Mouse (Mus musculus) thymus, postnatal 25 days (tissue): ENCODE measurements at regions not wholly inside any gene's neighbourhood (a gene's known extent, or its start where the extent isn't known, plus 50 kb on each side); places are given as distances from the start of the nearest gene placed in this dataset.

Source experiments
- DNase-seq: peaks from one replicate; pipeline ENCODE4 v3.0.0; 2022

DNA sequence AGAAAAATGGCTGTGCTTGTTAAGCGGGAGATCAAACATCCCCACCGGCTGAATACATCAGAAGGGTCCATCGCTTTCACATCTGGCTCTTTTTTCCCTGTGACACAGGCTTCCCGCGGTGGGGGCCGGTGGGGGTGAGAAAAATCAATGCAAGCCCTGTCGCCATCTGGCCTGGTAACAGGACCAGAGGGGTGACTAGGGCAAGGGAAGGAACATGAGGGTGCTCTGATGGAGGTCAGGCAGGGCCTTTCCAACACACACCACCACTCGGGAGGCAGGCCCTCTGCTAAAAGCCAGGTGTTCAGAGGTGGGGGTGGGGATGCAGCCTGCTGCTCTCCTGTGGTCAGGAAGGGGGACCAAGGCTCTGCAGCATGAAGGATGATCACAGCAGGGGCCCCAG, 107.5 kb upstream of the Syt13 start:
- peak; percentile 6 for DNase-seq

- no peak for DNase-seq
Observed at GRCm38 (mm10) chr2:92808121-92808520, 106.8 kb upstream of the Syt13 start.

DNA sequence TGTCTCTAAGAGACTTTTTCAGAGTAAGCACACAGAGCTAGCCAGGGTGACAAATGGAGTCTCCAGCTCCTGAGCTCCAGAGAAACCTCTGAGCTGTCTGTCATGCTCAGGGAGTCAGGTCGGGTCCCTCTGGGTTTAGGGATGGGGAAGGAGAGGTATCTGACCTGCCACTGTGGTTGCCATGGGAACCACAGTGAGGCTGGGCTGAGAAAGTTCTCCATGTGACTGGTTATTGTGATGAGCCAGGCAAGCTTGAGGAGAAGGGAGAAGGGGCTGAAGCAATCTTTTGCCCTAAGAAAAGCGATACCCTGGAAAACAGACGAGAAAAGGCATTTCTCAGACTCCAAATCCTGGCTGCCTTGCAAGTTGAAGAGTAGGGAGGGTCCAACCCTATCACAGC, 105.7 kb upstream of the Syt13 start:
- no peak for DNase-seq

GRCm38 (mm10) chr2:92809681-92810323, 105.1 kb upstream of the Syt13 start:
- DNase-seq, result no peak

- DNase-seq, result peak; percentile 28
Observed at GRCm38 (mm10) chr2:92810956-92811355, 103.9 kb upstream of the Syt13 start.

DNA sequence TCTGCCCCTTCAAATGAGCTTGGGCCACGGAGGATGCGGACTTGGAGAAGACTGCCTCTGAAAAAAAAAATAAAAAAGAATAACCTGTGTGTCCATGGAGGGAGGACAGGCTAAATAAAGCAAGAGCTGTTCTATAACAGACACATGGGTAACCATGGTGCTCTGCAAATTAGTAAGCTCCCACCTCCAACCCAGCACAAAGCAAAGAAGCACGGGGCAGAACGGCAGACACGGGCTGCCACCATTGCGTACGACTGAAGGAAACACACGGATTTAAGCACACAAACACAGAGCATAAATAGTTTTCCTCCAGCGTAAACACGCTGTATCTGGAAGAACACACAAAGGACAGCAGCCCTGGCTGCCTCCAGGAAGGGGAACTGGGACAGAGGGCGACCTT, 101.9 kb upstream of the Syt13 start:
- DNase-seq, result no peak

DNA sequence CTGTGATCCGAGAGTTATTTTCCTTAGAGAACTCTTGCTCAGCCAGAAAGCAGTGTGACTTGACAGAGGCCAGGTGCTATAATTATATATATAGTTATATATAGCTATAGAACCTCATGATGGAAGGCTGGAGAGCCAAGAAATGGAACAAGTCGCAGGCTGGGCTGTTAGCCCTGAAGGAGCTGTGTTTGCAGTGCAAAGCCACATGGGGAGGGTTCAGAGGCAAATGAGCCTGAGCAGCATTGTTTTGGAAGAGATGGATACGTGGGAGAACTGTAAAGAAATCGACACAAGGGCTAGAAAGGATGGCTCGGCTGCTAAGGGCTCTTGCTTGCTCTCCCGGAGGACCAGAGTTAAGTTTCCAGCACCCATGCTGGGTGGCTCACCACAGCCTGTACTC, 95.3 kb upstream of the Syt13 start:
- no peak for DNase-seq

DNA sequence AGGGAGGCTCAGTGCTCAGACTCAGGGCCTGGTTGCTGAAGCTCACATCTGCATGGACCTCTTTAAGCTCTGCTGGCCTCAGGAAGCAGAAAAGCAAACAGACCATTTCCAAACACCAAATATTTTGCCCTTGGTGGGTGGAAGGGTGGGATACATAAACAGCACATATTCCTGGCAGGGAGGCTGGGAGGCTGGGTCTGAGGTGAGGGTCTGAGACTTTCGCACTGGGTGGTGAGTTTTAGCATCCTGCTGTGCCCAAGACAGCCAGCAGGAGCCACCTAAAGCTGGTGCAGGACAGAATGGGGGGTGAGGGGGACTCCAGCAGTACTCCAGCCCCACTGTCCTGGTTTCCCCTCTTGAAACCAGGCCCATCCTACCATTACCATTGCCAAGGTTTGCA, 90.6 kb upstream of the Syt13 start:
- DNase-seq, result no peak

GRCm38 (mm10) chr2:92825395-92825794, 89.5 kb upstream of the Syt13 start:
- DNase-seq, result no peak

- DNase-seq, result no peak
Observed at GRCm38 (mm10) chr2:92830134-92830533, 84.8 kb upstream of the Syt13 start.

- no peak for DNase-seq
Observed at GRCm38 (mm10) chr2:92831784-92832183, 83.1 kb upstream of the Syt13 start.

GRCm38 (mm10) chr2:92836203-92836602, 78.7 kb upstream of the Syt13 start:
- DNase-seq, result peak; percentile 16

GRCm38 (mm10) chr2:92838012-92838411, 76.9 kb upstream of the Syt13 start:
- DNase-seq, result no peak

DNA sequence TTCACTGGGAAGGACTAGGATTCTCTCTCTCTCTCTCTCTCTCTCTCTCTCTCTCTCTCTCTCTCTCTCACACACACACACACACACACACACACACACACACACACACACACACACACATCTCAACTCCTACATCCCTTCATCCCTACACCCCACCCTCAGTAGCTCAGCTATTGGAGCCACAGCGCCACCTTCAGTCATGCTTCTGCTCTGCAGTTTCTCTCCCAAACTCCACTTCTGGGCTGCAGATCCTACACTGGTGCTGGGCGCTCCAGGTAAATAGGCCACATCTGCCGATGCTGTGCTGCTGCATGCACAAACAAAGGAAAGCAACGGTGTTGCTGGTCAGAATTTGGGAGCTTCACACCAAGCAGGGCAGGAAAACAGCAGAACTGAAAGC, 74.9 kb upstream of the Syt13 start:
- peak; percentile 11 for DNase-seq

DNA sequence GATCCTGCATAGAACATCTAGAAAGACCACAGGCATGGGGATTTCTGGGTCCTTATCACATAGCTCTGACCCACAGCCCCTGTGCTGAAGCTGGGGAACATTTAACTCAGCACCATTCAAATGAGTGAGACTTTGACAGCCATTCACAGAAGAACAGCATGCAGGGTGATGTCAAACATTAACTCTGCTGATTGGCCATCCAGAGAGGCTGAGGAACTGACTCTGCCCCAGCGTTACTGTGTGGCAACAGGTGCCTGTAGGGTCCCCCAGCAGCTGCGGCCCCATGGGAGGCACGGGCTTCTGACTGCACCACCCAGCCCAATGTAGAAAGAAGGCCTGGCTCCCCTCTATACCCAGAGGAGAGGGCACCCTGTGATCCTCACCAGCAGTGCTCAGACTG, 73.3 kb upstream of the Syt13 start:
- no peak for DNase-seq

GRCm38 (mm10) chr2:92845061-92845769, 69.7 kb upstream of the Syt13 start:
- no peak for DNase-seq

- DNase-seq, result no peak
Observed at GRCm38 (mm10) chr2:92848962-92849361, 65.9 kb upstream of the Syt13 start.

DNA sequence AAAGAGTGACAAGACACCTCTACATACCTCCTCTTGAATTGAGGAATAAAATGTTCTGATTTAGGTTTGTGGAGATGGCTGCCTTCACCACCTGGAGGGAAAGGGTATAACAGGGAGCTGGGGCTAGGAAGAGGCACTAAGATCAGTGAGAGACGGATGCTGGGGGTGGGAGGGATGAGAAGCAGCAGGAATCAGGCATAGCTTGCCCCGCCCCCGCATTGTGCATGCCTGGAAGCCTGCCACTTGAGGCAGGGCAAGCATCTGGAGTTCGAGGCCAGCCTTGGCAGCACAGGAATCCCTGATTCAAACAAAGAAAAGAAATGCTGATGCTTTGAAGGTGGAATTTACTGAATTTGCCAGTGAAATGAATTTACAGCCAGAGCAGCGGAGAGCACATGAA, 63.6 kb upstream of the Syt13 start:
- DNase-seq, result no peak

DNA sequence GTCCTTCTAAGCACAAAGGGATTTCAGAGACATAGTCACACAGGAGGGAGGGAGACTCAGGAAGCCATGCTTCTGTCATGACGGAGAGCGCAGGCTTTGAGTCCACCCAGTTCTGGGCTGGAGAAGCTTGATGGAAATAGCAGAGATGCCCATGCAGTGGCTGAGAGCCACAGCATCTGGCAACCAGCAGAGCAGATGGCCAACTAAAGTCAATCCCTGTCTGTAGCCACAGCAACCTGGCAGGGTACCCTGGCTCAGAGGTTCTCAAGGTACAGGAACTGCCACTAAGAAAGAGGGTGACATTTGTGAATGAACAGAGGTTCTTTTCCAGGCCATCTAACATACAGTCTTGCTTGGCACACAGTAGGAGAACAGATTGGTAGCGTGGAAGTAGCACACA, 61.7 kb upstream of the Syt13 start:
- no peak for DNase-seq

DNA sequence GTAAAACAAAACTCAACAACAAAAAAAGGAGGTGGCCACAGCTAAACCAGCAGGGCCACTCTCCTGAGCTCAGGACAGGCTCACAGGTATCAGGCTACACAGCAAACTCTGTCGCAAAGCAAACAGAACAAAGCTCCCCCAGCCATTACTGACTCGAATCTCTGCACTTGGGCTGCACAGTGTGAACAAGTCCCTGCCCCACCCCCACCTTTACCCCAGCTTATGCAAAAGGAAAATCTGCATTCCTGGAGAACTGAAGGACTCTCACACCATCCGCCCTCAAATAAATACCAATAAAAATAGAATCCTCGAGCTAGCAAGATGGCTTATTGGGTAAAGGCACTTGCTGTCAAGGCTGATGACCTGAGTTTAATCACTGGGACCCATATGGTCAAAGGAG, 60.6 kb upstream of the Syt13 start:
- DNase-seq, result no peak

- DNase-seq, result no peak
Observed at GRCm38 (mm10) chr2:92856047-92856446, 58.9 kb upstream of the Syt13 start.

DNA sequence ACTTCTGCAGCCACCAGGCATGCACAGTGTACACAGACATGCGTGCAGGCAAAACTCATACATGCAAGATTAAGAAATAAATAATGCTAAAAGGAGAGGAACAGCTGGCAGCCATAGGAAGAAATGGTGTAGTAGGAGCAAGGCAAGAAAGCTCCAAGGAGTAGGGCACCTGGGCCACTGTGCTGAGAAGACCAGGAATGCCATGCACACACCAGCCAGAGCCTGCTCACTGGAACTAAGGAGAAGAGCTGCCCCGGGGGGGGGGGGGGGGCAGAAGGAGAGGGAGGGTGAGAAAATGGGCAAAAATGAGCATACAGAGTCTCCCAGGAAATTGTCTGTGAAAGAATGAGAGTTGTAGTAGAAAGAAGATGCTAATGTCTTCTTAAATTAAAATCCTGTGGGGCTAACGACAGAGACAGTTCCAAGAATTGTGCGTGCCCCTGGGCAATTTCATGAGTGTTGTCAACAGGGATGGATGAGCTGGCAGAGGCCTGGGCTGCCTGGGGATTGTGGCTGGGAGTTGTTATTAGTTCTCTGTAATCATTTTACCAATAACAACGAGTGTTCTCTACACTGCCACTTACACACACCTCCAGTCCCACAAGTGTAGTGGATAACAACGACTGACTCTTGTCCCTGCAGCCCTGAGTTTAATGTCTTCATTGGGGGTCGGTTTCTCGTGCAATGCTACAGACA, 54.2 kb upstream of the Syt13 start:
- no peak for DNase-seq
